Mouse (Mus musculus): ENCODE results near the gene Amtn. TPM values are rescaled to one million over a fixed set of nuclear protein-coding genes. Genes with fewer than 3 reads are reported as not detected.
"Not testable (repeated sequence)": the region's sequence is repeated elsewhere in the genome, so short reads cannot be mapped to it uniquely, and the experiment has no call there.

Amtn gene
- polyA plus RNA-seq, 1 experiment from 2014 or later = not detected

DNA sequence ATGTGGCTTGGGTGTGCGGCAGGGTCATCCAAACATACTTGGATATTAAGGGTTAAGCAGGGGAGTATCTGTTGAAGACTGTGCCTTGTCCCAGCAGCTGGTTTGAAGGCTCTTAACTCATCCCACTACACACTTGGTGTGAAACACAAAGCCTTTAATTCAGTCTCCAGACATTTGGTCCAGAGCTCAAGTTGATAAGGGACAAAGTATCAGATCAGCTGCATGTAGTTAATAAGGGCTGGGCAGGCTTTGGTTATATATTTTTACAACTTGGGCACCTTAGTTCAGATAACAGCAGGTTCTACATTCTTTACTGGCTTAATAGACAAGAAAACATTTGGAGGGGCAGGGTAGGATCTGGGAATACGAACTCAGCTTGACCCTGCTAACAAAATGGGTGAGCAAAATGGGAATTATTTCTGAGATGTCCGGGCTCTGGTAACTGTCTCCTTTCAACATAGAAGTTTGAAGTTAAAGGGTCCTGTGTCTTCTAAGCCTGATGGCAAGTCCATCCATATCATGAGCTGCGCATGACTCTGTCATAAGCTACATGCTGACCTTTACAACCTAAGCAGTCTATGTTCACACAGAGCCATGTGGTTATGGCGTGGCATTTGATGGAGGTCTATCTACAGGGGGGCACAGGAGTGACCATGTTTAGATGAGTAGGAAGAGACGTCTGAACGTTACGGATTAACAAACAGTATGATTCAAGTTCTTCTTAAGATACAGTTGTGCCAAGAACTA, 44.6 kb downstream of the Amtn start:
- Histone ChIP-seq H3K4me3 (replicated peaks; ENCODE audit: low read length) (no peak overlapping the region), H3K4me2 (ENCODE audit: low read length) (no peak overlapping the region), H3K4me1 (replicated peaks; ENCODE audit: control insufficient read depth, insufficient read depth, low read length) (no peaks in the 10 kb centered on the region), H3K27ac (ENCODE audit: low read length) (no peak overlapping the region), H3K9me3 (ENCODE audit: control insufficient read depth, low read length) (no peaks in the 10 kb centered on the region), H3K9ac (replicated peaks; ENCODE audit: low read depth, low read length) (no peak overlapping the region), H3K36me3 (ENCODE audit: control insufficient read depth, insufficient read depth) (no peaks in the 10 kb centered on the region), H3K27me3 (replicated peaks; ENCODE audit: control insufficient read depth, insufficient read depth, low read length) (no peaks in the 10 kb centered on the region)
- no peak for ATAC-seq
- WGBS = 96% methylated on average over 8 of the region's 8 CpGs

- H3K9me3 ChIP-seq (ENCODE audit: control insufficient read depth, low read length); H3K36me3 ChIP-seq (ENCODE audit: control insufficient read depth, insufficient read depth); H3K27me3 ChIP-seq (replicated peaks; ENCODE audit: control insufficient read depth, insufficient read depth, low read length); H3K9ac ChIP-seq (replicated peaks; ENCODE audit: low read depth, low read length); H3K27ac ChIP-seq (ENCODE audit: low read length); H3K4me3 ChIP-seq (replicated peaks; ENCODE audit: low read length); H3K4me1 ChIP-seq (replicated peaks; ENCODE audit: control insufficient read depth, insufficient read depth, low read length); H3K4me2 ChIP-seq (ENCODE audit: low read length); ATAC-seq: not testable (repeated sequence)
- WGBS = 77% methylated on average over 2 of the region's 2 CpGs
Measured at GRCm38 (mm10) chr5:88424892-88425291, 49.0 kb downstream of the Amtn start.

GRCm38 (mm10) chr5:88426753-88427152, 50.8 kb downstream of the Amtn start:
- no peak overlapping the region for H3K27ac ChIP-seq (ENCODE audit: low read length)
- H3K4me1 ChIP-seq (replicated peaks; ENCODE audit: control insufficient read depth, insufficient read depth, low read length) = peaks cover 4% of the 10 kb centered on the region
- H3K4me3 ChIP-seq (replicated peaks; ENCODE audit: low read length) = no peak overlapping the region
- no peaks in the 10 kb centered on the region for H3K27me3 ChIP-seq (replicated peaks; ENCODE audit: control insufficient read depth, insufficient read depth, low read length)
- 17% methylated on average over 1 of the region's 1 CpGs for WGBS
- H3K9ac ChIP-seq (replicated peaks; ENCODE audit: low read depth, low read length) = no peak overlapping the region
- H3K36me3 ChIP-seq (ENCODE audit: control insufficient read depth, insufficient read depth) = no peaks in the 10 kb centered on the region
- no peaks in the 10 kb centered on the region for H3K9me3 ChIP-seq (ENCODE audit: control insufficient read depth, low read length)
- no peak for ATAC-seq
- no peak overlapping the region for H3K4me2 ChIP-seq (ENCODE audit: low read length)

Other genes with a start within 250 kb of the Amtn start
- not detected in 2 replicates for gene Gm11115, start 222.0 kb upstream of the Amtn start, polyA plus RNA-seq (2015; fragmentation: Nextera tagmentation; extraction: Ambion mirVana)
- gene Gm7714, start 107.2 kb upstream of the Amtn start, polyA plus RNA-seq (2015; fragmentation: Nextera tagmentation; extraction: Ambion mirVana) = not detected in 2 replicates
- gene Prol1, start 58.8 kb upstream of the Amtn start, polyA plus RNA-seq (2015; fragmentation: Nextera tagmentation; extraction: Ambion mirVana) = not detected in 2 replicates
- gene Ambn, start 79.9 kb downstream of the Amtn start, polyA plus RNA-seq (2015; fragmentation: Nextera tagmentation; extraction: Ambion mirVana) = not detected in 2 replicates
- gene Enam, start 111.9 kb downstream of the Amtn start, polyA plus RNA-seq (2015; fragmentation: Nextera tagmentation; extraction: Ambion mirVana) = not detected in 2 replicates
- 0.11 and 0.58 TPM in 2 replicates for gene Jchain, start 151.8 kb downstream of the Amtn start, polyA plus RNA-seq (2015; fragmentation: Nextera tagmentation; extraction: Ambion mirVana)
- gene Utp3, start 178.4 kb downstream of the Amtn start, polyA plus RNA-seq (2015; fragmentation: Nextera tagmentation; extraction: Ambion mirVana) = 50.8 and 55.0 TPM in 2 replicates
- 248 and 258 TPM in 2 replicates for gene Rufy3, start 188.9 kb downstream of the Amtn start, polyA plus RNA-seq (2015; fragmentation: Nextera tagmentation; extraction: Ambion mirVana)

Measured in forebrain, embryonic 16.5 days (tissue).